Mouse (Mus musculus): Measurements from ENCODE around the gene Mab21l1. TPM values are rescaled to one million over a fixed set of nuclear protein-coding genes. Genes with fewer than 3 reads are reported as not detected.
A peak's percentile ranks its signal among the peaks of the same experiment; 100 is the strongest.

Mab21l1 gene
- 1 to 10 TPM in 1 of 2 experiments, under 1 TPM in 1; 0.86 to 2.1 TPM for total RNA-seq (2021)
- long read RNA-seq, experiment 1, result 0 reads
- long read RNA-seq, experiment 2, partial matches to known transcripts, result 0 of 2 reads
- long read RNA-seq, experiment 2, other reads (novel, unspliced or antisense), result 0 of 2 reads

DNA sequence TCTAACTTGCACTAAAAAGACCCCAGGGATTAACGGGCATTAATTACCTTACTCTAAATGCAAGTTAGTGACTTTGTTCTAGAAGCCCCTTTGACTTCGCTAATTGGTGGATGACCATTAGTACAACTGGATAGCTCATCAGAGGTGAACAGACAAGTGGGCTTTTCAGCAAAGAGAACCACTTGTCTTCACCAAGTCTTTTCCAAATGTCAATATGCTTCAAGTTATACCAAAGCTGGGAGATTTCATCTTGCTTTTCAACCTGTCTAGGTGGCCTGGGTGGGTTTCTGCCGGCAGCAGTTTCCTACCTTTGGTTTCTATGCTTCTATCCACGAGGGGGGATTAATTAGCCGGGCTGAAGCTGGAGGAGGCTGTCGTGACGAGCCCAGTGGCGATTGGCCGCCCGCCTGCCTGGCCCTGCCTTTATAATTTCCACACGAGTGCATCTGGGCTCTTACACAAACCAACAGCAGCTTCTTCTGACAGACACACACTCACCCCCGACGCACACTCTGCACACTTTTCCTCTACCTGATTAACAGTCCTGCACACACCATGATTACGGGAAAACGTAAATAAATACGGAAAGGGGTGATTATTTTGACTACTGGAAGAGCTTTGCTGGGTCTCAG is at the start of gene Mab21l1:
Mab21l1 (plus strand) TSS at position 455 of the 632 bp plus-strand sequence.
- no peak for DNase-seq (ENCODE audit: low spot score in 2 of 2)

DNA sequence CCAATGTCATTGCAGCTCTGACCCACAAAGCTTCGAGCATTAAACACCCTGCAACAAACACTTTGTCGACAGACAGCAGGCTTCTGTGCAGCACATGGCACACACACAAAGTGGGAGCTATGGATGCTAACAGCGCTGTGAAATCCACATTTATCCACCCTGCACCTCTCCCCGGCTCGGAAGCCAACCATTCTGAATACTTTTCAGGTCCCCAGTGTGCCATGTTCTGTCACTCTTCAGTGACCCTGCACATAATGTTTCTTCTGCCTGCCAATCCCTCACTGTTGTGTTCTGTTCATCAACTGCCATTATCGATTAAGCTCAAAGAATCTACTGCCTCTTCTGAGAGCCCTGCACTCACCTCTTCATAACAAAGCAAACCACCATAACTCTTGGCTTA is 48.6 kb upstream of the Mab21l1 start:
- no peak for DNase-seq (ENCODE audit: low spot score in 2 of 2)
- intact Hi-C loops (cut with DNase I), result no loop called here

More for the DNA sequence above, at the start of gene Mab21l1:
- intact Hi-C loops (cut with DNase I), result no loop called here

DNA sequence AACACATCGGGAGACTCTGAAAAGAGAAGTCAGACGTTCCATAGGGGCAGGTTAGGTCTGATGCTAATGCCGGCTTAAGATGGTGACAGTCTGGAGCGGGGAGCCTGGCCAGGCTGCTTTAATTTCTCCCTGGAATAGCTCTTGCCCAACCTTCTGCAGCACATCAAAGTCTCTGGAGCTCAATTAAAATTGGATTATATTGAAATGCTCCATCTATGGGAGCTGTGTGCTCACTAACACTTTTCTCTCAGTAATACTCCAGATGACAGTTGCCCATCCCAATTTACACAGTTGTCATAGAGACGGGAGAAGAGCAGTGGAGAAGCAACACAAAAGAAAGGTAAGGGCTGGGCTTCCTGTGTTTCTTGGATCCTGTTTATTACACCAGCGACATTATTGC is 40.9 kb upstream of the Mab21l1 start:
- intact Hi-C loops (cut with DNase I), result no loop called here
- DNase-seq (ENCODE audit: low spot score in 2 of 2), result no peak

DNA sequence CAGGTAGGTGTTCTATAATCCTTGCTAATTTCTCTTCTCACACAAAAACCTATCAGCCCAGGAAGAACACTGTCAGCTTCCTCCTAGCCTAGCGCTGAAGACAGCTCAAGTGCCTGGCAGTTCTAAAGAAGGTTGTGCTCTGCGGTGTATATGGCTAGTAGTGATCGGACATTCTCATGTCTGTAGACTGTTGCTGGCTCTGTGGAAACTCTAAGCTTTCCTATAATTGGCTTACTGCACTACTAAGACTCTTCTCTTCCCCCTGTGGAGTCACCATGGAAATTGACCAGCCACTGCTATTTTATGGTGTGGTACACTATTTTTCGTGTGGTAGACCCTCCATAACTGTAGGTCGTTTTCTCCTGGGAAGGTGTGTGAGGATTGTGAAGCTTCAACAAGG is 40.1 kb upstream of the Mab21l1 start:
- intact Hi-C loops (cut with DNase I), result no loop called here
- DNase-seq (ENCODE audit: low spot score in 2 of 2), result no peak

DNA sequence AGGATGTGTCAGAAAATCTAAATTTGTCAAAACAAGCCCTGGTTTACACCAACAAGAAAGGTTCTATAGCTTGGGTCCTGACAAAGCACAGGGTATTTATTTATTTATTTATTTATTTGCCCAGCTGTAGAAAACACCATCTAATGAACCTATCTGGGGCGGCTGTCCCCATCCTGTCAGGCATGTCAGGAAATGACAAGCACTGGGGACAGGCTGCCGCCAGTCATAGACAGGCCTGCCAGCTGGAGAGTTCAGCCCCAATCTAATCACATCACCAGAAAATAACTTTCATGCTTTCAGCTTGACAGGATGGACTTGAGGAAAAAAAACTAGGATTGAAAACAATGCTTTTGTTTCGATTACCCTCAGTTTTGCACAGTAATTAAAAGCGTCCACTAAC is 39.7 kb upstream of the Mab21l1 start:
- intact Hi-C loops (cut with DNase I), result no loop called here
- no peak for DNase-seq (ENCODE audit: low spot score in 2 of 2)

DNA sequence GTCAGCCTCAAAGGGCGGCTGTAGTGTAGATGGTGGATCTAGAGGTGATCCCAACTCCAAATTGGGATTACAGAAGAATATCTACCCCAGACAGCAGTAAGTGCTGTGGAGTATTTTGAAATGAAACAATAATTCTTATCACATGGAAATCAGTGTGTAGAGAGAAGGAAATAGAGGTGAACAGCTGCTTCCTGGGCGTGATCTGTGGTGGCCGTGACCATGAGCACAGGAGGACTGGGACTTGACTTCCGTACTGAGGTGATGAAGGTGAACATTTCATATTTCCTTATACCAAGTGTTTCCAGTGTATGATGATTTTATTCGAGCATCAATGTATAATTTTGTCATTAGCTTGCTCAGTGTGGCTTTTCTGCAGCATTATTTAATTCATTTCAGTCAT is 38.4 kb upstream of the Mab21l1 start:
- DNase-seq (ENCODE audit: low spot score in 2 of 2), result no peak
- intact Hi-C loops (cut with DNase I), result no loop called here

DNA sequence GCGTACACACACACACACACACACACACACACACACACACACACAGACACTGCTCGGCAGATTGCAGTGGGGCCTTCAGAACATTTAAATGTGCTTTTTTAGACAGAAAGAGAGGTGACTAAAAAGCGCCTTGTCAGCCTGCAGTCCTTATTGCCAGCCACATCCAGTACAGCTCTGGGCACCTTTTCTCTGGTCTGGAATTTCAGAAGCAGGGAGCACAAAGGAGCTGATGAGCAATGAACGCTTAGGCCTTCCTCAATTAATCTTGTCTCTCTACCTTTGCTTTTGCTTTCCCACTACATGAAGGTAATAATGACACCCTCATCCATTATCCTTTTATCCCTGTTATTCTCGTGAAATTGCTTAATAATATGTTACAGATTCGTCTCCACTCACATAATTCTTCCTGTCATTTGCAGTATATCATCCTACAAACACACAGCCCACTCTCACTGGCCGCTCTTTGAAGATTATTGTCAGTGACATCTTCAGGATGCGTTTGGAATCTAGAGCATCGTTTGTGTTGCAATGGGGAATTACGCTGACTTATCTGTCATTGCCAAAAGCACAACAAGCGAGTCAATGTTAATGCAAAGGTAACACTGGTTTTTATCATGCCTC is 31.8 kb upstream of the Mab21l1 start:
- intact Hi-C loops (cut with DNase I), result no loop called here
- DNase-seq (ENCODE audit: low spot score in 2 of 2), result peak in 1 of 2 experiments; percentile 52

DNA sequence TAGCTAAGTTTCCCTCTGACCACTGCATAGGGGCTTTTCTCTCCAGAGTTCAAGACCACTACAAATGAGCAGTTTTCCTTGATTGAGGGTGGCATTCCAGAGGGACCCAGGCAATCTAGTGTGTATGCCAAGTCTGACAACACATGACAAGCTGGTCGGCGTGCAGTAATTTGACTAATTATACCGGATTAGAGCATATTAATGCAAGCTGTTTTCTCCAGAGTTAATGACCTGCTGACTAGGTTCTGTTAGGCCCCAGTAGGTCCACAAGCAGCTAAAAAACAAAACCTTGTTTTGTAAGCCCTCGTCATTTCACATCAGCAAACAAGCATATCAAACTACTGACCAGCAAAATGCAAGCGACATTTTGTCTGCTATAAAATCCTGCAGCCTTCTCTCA is 30.9 kb upstream of the Mab21l1 start:
- DNase-seq (ENCODE audit: low spot score in 2 of 2), result no peak
- intact Hi-C loops (cut with DNase I), result no loop called here

DNA sequence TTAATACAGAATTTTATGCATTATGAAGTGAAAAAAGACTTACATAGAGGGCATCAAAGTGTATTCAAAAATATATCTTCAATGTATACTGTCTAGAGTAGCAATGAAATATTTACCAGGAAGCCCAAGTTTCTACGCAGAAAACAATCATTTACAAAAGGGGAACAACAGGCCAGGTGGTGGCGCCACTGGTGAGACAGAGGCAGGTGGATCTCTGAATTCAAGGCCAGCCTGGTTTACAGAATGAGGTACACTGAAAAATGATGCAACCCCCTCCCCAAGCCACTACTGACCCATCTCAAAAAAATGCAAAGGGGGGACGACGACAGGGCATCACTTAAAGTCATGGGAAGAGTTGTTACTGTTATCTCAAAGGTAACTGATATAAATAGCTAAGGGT is 29.8 kb upstream of the Mab21l1 start:
- intact Hi-C loops (cut with DNase I), result no loop called here
- DNase-seq (ENCODE audit: low spot score in 2 of 2), result no peak

DNA sequence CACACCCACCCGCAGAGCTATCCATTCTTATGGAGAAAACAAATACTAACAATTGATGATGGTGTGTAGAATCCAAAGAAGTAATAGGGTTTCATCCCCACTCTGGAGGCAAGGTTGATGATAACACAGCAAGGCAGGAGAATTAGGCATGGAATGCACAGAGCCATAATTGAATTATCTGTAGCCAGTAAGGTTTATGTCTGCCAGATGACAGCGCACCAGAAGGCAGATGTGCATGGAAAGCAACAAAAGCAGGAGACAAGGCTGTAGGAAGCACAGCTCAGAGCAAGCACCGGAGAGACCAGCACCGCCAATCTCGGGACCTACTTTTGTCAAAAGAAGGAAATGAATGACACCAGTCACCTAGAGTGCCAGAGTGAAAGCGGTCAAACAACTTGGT is 28.4 kb upstream of the Mab21l1 start:
- DNase-seq (ENCODE audit: low spot score in 2 of 2), result no peak
- intact Hi-C loops (cut with DNase I), result no loop called here

DNA sequence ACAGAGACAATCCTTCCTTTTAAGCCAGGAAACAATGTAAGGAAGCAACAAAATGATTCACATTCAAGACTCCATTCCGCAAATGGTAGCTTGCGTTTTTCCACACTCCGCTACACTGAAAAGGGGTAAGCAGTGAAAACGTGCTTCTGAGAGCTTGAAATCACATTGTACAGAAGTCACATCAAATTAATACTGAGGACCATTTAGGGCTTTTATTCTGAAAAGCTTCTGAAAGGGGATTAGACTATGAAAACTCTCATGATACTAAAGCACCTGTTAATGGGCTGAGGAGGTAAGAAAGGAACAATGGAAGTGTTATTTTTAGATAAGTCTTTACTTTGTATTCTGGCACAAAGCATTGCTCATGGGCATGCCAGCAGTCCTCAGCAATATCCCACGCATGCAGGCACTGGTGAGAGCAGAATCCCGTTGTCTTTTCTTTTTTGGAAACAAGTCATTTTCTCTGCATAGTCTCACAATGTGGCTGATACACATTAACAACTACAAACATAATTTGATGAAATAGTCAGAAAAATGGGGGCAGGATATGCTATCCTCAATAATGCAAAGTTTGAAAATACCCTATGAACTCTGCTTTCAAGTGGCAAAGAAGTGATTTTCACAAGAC is 27.2 kb upstream of the Mab21l1 start:
- DNase-seq (ENCODE audit: low spot score in 2 of 2), result no peak
- intact Hi-C loops (cut with DNase I), result no loop called here

DNA sequence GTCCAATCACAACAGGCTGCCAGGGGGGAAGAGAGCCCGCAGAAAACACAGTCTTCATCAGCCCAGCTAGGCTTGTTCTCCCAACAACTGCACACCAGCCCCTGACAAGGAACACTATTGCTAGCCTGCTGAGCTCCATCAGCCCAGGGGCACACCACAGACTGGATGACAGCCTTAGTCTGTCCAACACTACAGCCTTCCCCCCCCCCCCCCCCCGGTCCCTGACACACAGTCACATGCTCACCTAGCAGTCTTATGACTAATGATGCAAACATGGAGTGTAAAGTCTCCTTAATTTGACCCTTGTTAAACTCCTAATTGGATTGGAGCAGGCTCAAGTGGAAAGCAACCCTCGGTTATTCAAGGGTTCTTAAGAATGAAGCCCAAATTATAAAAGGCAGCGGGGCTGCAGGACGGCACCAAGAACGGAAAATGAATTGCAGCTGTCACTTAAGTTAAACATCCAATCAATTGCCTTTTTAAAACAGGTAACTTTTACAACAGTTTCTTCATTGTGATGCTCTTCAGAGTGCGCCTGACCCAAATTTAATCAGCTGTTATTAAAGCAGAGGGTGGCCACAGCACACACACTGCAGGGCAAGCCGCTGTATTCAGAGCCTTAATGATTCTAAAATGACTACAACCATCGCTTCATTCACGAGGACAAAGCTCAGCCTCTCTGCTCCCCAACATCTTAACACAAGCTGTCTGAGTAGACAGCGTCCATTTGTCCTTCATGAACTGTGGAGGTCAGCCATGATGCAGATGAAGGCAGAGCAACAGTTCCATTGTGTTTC is 26.3 kb upstream of the Mab21l1 start:
- DNase-seq (ENCODE audit: low spot score in 2 of 2), result no peak
- intact Hi-C loops (cut with DNase I), result no loop called here

DNA sequence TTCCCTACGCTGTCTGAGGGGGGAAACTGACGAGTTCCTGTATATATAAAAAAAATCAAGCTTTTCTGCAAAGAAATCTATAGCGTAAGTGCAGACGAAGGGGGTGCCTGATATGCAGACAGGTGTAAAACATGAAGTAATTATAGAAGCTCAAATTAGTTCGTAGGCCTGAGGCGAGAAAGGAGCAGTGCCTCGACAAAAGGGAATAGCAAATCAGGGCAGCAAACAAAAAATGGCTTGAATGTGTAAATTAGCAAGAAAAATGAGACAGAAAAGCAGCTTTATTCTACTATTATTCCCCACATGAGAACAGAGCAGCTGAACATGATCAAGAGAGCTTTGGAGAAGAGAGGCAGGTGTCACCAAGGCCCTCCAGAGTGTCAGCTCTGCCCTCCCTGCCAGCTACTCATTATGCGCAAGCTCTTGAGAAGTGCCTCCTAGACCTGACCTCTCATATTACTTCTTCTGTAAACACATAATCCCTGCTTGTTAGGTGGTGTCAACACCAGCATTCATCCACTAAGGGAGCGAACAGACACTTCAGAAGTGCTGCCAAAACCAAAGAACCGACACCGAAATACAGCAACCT is 25.6 kb upstream of the Mab21l1 start:
- DNase-seq (ENCODE audit: low spot score in 2 of 2), result no peak
- intact Hi-C loops (cut with DNase I), result no loop called here

DNA sequence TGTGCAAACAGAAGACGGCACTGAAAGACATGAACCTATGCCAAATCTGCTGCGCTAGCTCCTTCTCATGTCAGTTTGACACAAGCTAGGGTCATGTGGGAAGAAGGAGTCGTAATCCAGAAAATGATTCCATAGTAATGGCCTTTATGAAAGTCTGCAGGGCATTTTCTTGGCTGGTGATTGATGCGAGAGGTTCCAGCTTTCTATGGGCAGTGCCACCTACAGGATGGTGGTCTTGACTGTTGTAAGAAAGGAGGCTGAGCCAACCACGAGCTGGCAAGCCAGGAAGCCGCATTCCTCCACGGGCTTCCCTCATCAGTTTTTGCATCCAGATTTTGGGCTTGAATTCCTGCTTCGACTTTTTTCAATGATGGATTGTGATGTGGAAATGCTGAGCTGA is 24.0 kb upstream of the Mab21l1 start:
- no peak for DNase-seq (ENCODE audit: low spot score in 2 of 2)
- intact Hi-C loops (cut with DNase I), result no loop called here

DNA sequence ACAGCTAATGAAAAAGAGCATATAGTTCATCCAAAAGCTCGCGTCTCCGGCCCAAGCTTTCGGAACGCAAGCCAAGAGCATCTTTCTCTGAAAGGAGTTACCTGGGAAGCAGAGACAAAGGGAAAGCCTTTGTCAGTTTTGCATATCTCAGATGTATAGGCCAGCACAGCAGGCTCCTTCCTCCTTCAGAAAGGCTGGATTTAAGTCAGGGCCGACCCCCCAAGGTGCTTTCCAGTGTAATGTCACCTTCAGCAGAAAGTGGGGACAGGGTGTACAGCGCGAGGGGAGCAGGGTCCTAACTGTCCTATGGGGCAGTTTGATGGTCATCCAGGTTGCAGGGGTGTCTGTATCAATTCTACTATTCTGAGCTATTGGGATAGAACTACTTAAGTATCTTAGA is 18.7 kb upstream of the Mab21l1 start:
- intact Hi-C loops (cut with DNase I), result no loop called here

DNA sequence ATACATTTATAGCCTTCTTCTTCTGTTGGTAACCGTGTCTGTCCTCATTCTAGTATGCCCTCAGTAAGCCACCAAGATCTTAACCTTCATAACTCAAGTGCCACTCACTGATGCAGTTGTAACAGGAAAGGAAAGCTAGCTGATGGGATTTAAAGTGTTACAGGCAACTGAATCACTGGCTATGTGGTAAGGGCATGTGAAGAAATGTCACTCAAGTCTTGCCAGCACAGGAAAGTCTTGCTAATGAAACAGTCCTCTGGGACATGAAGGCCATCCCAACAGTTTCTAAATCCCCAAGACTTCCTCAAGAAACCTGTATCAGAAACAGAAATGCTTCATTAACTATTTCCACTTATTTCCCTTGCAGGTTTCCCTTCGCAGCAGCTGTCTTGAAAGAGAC is 13.7 kb upstream of the Mab21l1 start:
- no peak for DNase-seq (ENCODE audit: low spot score in 2 of 2)
- intact Hi-C loops (cut with DNase I), result no loop called here

More for the DNA sequence above, 18.7 kb upstream of the Mab21l1 start:
- no peak for DNase-seq (ENCODE audit: low spot score in 2 of 2)

DNA sequence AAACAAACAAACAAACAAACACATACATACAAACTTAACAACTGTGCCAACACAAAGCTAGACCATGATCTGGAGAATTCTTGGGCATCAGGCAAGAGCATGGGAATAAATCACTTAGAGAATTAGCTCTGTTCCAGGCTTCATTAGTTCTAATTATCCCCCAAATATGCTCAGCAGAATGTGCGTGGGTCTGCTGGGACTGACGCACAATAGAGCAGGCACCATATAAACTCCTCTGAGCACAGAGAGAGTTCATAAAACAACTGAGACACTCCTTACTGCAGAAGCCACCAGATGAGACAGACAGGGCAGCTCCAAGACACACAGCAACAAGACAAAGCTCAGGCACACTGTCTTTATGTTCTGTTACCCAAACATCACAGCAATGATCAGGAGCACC is 13.0 kb upstream of the Mab21l1 start:
- no peak for DNase-seq (ENCODE audit: low spot score in 2 of 2)
- intact Hi-C loops (cut with DNase I), result no loop called here

DNA sequence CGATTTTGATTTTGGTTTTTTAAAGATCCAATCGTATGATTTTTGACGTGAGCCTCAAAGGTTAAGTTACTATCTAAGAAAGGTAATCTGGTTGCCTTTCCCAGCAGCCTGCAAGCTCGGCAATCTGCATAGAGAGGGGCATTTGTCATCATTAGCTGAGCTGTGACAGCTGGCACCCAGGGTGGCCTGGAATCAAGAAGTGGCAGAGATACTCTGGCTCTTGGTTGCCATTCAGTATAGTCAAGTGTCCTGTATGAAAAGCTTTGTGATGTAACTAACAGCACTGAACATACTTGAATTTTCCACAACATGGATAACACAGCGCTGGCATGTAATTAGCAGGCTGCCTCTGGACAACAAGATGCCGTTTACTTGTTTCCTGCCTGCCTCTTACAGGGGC is 8.1 kb upstream of the Mab21l1 start:
- no peak for DNase-seq (ENCODE audit: low spot score in 2 of 2)
- intact Hi-C loops (cut with DNase I), result no loop called here

DNA sequence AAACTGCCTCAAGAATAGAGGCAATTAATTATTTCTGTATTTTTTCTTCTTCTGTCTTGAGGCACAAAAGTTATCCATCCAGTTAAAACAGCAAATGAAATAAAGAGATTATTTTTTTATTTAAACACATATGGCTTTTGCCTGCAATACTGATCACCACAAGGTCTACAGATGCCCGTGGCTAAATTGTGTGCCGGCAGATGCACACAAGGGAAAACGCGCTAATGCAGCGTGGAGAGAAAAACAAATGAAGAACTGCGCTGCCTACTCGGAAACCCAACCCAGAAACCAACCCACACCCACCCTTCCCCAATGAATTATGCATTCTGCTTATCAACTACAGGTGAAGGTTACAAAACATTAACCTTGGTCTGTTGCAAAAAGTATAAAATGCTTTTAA is 7.1 kb upstream of the Mab21l1 start:
- no peak for DNase-seq (ENCODE audit: low spot score in 2 of 2)
- intact Hi-C loops (cut with DNase I), result no loop called here

DNA sequence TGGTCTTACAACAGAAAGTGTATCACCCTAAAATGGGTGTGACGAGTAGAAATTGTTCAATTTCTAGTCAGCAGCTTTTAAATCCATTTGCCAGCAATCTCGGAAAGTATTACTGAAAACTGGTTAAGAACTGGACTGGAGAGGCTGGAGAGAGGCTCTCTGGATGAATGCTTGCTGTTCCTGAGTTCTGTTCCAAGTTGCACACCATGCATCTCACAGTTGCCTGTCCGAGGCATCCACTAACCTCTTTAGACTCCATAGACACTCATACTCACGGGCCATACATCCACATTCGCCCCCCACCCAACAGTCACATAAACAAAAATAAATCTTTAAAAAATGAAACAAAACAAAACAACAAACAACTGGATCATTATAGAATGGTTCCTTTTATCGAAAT is 6.6 kb upstream of the Mab21l1 start:
- no peak for DNase-seq (ENCODE audit: low spot score in 2 of 2)
- intact Hi-C loops (cut with DNase I), result no loop called here

All from left cerebral cortex, postnatal 14 days (tissue).